Mouse (Mus musculus): Measurements from ENCODE around the gene Tm2d3.

Tm2d3 gene

GRCm38 (mm10) chr7:65690869-65691268 lies at the start of gene Tm2d3:
Gene Tm2d3 (plus strand): TSS chr7:65691169.
- no peak for DNase-seq (ENCODE audit: extremely low spot score)

- no peak for DNase-seq (ENCODE audit: extremely low spot score)
Observed at GRCm38 (mm10) chr7:65642371-65643304, 48.3 kb upstream of the Tm2d3 start.

GRCm38 (mm10) chr7:65643861-65644421 lies 47.0 kb upstream of the Tm2d3 start:
- DNase-seq (ENCODE audit: extremely low spot score): no peak

DNA sequence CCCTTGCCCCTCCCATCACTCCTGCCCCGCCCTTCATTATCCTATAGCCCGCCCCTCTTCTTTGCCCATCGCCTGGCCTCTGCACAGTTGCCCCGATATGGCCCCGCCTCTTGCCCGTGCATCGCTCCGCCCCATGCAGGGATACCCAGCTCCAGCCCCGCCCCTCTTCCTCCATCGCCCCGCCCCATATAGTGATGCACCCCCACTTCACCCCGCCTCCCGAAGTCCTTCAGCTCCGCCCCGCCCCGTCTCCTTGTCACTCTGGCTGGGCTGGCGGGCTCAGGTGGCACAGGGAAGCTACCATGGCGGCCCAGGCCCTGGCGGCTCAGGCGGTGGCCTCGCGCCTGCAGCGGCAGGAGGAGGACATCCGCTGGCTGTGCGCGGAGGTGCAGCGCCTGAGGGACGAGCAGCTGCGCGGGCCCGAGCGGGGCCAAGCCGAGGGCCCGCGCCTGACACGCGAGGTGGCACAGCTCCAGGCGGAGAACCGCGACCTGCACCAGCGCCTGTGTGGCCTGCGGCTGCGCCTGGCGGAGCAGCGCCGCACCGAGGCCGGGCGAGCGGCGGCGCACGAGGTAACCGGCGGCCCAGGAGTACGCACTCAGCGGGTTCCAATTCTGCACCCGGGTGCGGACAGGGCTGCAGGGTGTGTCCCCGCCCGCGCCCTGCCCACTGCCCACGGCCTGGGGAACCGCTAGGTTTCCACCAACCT lies 46.2 kb upstream of the Tm2d3 start, which contains the start of gene Tarsl2:
Gene Tarsl2, plus strand, starts transcription at position 256 of the 709 bp plus-strand sequence.
- DNase-seq (ENCODE audit: extremely low spot score): peak; percentile 99

GRCm38 (mm10) chr7:65645996-65646395 lies 45.0 kb upstream of the Tm2d3 start:
- no peak for DNase-seq (ENCODE audit: extremely low spot score)

- no peak for DNase-seq (ENCODE audit: extremely low spot score)
Observed at GRCm38 (mm10) chr7:65650662-65651061, 40.3 kb upstream of the Tm2d3 start.

GRCm38 (mm10) chr7:65657490-65658120 lies 33.4 kb upstream of the Tm2d3 start:
- DNase-seq (ENCODE audit: extremely low spot score): no peak

GRCm38 (mm10) chr7:65663225-65663790 lies 27.7 kb upstream of the Tm2d3 start:
- no peak for DNase-seq (ENCODE audit: extremely low spot score)

- no peak for DNase-seq (ENCODE audit: extremely low spot score)
Observed at GRCm38 (mm10) chr7:65663886-65664285, 27.1 kb upstream of the Tm2d3 start.

DNA sequence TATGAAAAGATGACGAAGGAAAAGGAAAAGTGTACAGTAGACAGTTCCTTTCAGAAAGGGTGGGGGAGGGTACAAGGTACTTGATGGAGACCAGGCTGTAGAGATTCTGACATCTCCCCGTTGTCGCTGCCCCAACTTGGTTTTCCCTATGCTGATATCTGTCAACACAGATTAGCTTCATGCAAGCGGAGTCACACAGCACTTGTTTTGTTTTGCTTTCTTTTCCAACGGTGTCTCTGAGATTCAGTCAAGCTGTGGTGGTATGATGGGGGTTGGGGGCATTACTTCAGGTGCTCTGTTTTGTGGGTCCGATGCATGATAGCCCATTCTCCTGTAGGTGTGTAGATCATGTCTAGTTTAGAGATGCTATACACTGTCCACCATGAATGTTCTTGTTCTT lies 23.5 kb upstream of the Tm2d3 start:
- no peak for DNase-seq (ENCODE audit: extremely low spot score)

DNA sequence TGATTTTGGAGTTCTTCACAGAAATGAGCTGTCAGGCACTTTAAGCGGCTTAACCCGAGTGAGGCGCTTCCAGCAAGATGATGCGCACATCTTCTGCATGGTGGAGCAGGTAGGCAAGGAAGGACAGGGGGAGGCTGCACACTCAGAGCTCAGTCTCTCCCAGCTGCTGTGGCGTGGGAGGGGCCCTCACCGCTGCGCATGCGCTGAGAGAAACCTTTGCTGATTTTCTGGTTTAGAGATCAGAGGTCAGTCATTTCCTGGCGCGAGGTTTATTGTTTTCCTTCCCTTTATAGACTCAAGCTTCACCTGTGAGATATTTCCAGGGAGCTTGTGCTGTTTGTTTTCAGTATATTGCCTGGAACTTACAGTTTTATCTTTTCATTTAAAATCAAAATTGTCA lies 12.9 kb upstream of the Tm2d3 start:
- DNase-seq (ENCODE audit: extremely low spot score): no peak

DNA sequence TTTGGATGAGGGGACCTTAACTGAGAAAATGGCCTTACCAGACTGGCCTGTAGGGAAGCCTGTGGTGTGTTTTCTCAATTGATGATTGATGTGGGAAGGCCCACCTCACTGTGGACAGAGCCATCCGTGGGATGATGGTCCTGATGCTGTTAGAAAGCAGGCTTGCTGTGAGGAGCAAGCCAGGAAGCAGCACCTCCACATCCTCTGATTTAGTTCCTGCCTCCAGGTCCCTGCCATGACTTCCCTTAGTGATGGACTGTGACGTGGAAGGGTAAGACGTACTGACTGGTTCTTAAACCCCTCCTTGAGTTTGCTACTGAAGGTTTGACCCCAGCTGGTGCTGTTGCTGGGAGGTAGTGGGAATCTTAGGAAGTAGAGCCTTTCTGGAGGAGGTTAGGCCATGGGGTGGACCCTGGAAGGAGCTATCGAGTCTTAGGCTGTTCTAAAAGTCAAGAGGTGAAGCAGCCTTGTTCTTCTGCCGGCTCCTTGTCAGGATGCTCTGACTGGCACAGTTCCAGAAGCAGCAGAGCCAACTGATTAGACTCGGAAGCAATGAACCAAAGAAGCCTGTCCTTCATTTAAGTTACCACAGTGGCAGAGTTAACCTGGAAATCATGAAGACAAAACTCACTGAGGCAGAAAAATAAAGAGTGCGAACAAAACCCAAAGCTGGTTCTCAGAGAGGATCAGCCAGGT lies 11.9 kb upstream of the Tm2d3 start:
- DNase-seq (ENCODE audit: extremely low spot score): no peak

DNA sequence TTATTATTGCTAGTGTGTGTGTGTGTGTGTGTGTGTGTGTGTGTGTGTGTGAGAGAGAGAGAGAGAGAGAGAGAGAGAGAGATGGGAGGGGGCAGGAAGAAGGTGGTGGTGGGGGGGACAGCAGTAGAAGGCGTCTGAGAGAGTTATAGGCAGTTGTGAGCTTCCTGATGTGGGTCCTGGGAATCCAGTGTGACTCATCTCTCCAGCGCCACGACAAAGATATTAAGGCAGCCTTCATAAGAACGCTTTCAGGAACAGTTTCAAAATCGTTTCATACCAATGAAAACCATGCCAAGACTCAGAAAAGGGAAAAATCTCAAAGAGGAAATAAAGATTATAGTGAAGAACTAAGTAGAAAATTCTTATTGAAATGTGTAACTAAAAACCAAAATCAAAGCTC lies 9.8 kb upstream of the Tm2d3 start:
- no peak for DNase-seq (ENCODE audit: extremely low spot score)

- DNase-seq (ENCODE audit: extremely low spot score): no peak
Observed at GRCm38 (mm10) chr7:65684256-65684835, 6.6 kb upstream of the Tm2d3 start.

- DNase-seq (ENCODE audit: extremely low spot score): no peak
Observed at GRCm38 (mm10) chr7:65686664-65687063, 4.3 kb upstream of the Tm2d3 start.

- DNase-seq (ENCODE audit: extremely low spot score): no peak
Observed at GRCm38 (mm10) chr7:65691929-65692605, 1.1 kb downstream of the Tm2d3 start.

DNA sequence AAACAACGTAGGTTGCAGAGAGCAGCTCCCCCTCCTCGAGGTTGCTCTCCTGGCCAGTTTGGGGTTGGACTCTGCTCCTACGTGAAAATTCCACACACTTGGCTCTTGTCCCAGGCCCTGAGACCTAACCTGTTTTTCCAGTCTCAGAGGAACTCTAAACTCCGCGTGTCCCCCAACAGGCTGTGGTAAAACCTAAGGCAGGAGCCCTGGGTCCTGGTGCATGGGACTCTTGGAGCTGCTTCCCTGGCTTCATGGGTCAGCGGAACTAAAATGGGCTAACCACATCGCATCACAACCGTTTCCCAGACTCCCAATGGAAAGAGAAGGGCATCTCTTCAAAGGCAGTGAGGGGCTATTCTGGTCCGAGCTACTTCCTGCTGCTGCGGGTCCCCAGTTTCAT lies 1.9 kb downstream of the Tm2d3 start:
- no peak for DNase-seq (ENCODE audit: extremely low spot score)

DNA sequence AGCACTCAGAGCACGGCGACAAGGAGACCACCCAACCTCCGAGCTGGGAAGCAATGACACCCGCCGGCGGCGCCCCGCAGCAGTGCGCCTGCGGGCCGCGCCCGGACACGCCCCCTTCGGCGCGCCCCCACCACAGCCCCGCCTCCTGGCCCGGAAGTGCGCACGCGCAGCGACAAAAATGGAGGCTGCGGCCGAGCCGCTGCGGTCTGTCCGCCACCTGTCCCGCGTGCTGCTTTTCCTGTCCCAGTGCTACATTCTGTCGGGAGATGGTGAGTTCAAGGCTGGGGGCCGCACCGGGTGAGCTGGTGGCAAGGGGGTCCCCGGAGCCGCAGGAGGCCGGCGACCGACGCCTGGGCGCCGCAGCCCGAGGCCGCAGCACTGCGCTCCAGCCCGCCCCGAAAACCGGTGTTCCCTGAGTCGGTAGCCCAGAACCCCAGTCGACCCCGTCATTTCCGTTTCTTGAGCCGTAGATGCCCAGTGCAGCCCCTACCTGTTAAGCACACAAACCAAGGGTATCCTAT lies 2.4 kb downstream of the Tm2d3 start:
- peak; percentile 88 for DNase-seq (ENCODE audit: extremely low spot score)

GRCm38 (mm10) chr7:65696450-65696849 lies 5.5 kb downstream of the Tm2d3 start:
- peak; percentile 10 for DNase-seq (ENCODE audit: extremely low spot score)

GRCm38 (mm10) chr7:65702076-65702475 lies 11.1 kb downstream of the Tm2d3 start:
- no peak for DNase-seq (ENCODE audit: extremely low spot score)
